Mouse (Mus musculus): ENCODE results near the gene Rgs11. TPM values are rescaled to one million over a fixed set of nuclear protein-coding genes. Genes with fewer than 3 reads are reported as not detected.

Gene Rgs11
- polyA plus RNA-seq, 1 experiment from 2014 or later = 0.34 TPM

DNA sequence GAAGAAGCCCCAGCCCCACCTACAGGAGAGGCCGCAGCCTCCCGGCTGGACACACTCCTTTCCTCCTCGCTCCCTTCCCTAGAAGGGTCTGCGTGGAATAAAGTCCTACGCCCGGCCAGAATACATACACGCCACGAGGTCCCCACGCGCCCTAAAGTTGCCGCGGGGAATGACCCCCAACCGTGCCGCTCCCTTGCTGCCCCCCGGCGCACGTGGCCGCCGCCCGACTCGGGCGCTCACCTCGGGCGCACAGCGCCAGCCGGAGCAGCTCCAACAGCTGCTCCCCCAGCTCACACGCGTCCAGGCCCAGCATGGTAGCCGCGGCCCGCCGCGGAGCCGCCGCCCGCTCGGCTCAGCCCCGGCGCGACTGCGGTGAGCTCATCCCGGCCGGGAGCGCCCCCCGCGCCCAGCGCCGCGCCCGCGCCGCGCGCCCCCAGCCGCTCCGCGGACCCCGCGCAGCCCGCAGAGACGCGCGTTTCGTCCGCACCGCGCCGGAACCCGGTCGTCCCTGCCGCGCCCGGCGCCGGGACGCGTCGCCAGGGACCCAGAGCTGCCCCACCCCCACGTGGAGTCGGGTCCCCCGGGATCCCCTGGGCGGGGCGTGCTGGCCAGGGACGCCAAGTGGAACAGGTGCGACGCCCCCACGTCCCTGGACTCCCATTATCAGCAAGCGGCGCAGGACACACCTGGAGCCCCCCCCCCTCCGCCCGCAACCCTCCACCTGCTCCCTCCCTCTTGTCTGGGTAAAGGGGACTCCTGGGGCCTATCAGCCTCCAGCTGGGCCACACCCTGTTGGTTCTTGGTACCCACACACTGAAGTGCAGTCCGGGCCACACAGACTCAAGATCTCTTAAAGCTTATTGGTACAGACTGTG is 1.7 kb upstream of the Rgs11 start:
- H3K27ac ChIP-seq (replicated peaks) = no peak overlapping the region
- WGBS = under 1% methylated on average over 75 of the region's 92 CpGs
- ATAC-seq (ENCODE audit: low FRiP score, low read depth) = peak; percentile 78

DNA sequence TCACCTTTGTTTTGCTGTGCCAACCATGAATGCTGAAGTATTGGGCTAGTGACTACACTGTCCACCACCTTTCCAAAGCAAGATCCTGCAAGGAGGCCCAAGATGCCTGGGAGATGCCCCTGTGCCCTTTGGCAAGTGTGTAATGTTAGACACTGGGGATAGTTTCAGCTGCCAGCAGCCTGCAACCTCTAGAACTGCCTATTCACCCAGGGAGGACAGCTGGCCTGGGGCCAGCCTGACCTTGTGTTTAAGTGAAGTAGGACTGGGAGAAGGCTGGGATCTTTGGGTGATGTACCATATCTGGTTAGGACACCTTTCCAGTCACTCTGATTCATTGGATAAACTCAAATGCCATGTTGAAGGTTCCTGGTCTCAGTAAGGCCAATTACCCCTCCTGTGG is 753 bp upstream of the Rgs11 start:
- Histone ChIP-seq H3K9ac (replicated peaks) (no peak overlapping the region), H3K4me3 (no peak overlapping the region), H3K4me2 (replicated peaks) (no peak overlapping the region), H3K4me1 (peaks cover 24% of the 10 kb centered on the region), H3K9me3 (no peaks in the 10 kb centered on the region), H3K27me3 (peaks cover 78% of the 10 kb centered on the region), H3K36me3 (peaks cover 7% of the 10 kb centered on the region), H3K27ac (replicated peaks) (no peak overlapping the region)
- ATAC-seq (ENCODE audit: low FRiP score, low read depth) = no peak

More for the DNA sequence above, 1.7 kb upstream of the Rgs11 start:
- H3K4me3 ChIP-seq = peak overlapping the region; percentile 54
- H3K9ac ChIP-seq (replicated peaks) = peak overlapping the region; percentile 61
- H3K9me3 ChIP-seq = no peaks in the 10 kb centered on the region
- peaks cover 24% of the 10 kb centered on the region for H3K4me1 ChIP-seq
- peak overlapping the region; percentile 90 for H3K4me2 ChIP-seq (replicated peaks)
- peaks cover 78% of the 10 kb centered on the region for H3K27me3 ChIP-seq
- H3K36me3 ChIP-seq = peaks cover 16% of the 10 kb centered on the region

DNA sequence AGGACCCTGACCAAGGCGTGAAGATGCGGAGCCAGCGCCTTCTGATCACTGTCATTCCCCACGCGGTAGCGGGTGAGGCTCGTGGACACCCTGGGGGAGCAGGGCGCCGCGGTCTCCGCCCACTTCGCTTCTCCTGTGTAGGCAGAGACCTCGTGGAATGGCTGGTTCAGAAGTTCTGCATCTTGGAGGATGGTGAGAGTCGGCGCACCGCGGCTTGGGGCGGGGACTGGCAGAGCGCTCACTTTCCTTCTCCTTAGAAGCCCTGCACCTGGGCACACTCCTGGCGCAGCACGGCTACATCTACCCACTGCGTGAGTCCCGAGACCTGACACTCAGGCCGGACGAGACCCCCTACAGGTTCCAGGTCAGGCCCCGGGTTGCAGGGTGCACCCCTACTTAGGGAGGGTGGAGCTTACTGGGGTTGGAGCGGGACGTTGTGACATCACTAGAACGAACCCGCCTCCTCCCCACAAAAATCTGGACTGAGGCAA is 615 bp downstream of the Rgs11 start:
- H3K4me3 ChIP-seq = peak overlapping the region; percentile 37
- H3K27ac ChIP-seq (replicated peaks) = no peak overlapping the region
- peaks cover 24% of the 10 kb centered on the region for H3K4me1 ChIP-seq
- no peaks in the 10 kb centered on the region for H3K9me3 ChIP-seq
- WGBS = under 1% methylated on average over 30 of the region's 30 CpGs
- H3K9ac ChIP-seq (replicated peaks) = no peak overlapping the region; the same call in 1 of the 2 replicates
- no peak for ATAC-seq (ENCODE audit: low FRiP score, low read depth)
- H3K36me3 ChIP-seq = no peaks in the 10 kb centered on the region
- peaks cover 77% of the 10 kb centered on the region for H3K27me3 ChIP-seq
- peak overlapping the region; percentile 57 for H3K4me2 ChIP-seq (replicated peaks)

DNA sequence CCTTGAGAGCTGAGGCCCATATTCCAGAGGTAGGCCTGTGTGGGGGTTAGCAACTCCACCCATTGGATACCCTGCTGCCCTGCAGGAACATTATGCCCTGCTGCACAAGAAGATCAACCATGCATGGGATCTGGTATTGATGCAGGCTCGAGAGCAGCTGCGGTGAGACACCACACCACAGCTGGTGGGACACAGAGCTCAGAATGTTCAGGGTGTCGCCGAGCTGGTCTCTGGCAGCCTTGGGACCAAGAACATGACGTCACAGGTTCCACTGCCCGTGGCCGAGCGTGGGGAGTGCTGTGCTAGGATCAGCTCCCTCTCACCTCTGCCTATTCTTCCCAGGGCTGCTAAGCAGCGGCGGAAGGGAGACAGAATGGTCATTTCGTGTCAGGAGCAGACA is 2.0 kb downstream of the Rgs11 start:
- 28% methylated on average over 11 of the region's 11 CpGs for WGBS
- Histone ChIP-seq H3K36me3 (no peaks in the 10 kb centered on the region), H3K9me3 (no peaks in the 10 kb centered on the region), H3K4me2 (replicated peaks) (no peak overlapping the region), H3K9ac (replicated peaks) (no peak overlapping the region), H3K4me3 (no peak overlapping the region), H3K4me1 (peaks cover 24% of the 10 kb centered on the region), H3K27me3 (peaks cover 63% of the 10 kb centered on the region), H3K27ac (replicated peaks) (no peak overlapping the region)
- no peak for ATAC-seq (ENCODE audit: low FRiP score, low read depth)

DNA sequence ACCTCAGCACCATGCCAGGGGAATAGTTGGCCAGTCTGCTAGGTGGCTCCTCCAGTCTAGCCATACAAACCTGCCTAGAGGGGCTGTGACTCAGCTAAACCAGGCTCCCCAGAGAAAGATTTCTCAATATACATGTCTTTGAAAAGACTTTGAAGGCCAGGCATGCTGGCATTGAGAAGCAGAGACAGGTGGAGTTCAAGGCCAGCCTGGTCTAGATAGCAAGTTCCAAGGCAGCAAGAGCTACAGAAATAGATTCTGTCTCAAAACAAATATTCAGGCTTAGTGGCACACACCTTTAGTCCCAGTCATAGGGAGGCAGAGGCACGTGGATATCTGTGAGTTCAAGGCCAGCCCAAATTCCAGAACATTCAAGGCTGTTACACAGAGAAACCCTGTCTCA is 3.6 kb downstream of the Rgs11 start:
- H3K9me3 ChIP-seq = no peaks in the 10 kb centered on the region
- peaks cover 46% of the 10 kb centered on the region for H3K27me3 ChIP-seq
- H3K4me1 ChIP-seq = peaks cover 13% of the 10 kb centered on the region
- no peak overlapping the region for H3K9ac ChIP-seq (replicated peaks)
- 63% methylated on average over 1 of the region's 1 CpGs for WGBS
- ATAC-seq (ENCODE audit: low FRiP score, low read depth) = no peak
- H3K27ac ChIP-seq (replicated peaks) = no peak overlapping the region
- no peaks in the 10 kb centered on the region for H3K36me3 ChIP-seq
- H3K4me2 ChIP-seq (replicated peaks) = no peak overlapping the region
- no peak overlapping the region for H3K4me3 ChIP-seq

DNA sequence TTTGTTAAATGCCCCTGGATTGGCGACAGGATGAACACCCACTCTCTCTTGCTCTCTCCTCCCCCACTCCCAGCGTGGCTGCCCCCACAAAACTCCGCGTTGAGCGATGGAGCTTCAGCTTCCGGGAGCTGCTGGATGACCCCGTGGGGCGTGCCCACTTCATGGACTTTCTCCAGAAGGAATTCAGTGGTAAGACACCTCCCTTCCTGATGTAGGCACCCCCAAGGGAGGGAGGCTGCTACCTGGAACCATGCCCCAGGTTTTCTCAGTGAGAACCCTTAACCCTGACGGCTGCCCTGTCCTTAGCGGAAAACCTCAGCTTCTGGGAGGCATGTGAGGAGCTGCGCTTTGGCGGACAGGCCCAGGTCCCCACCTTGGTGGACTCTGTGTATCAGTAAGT is 4.9 kb downstream of the Rgs11 start, which contains the start of gene Arhgdig:
TSS of gene Arhgdig (minus strand) at position 101 of the 400 bp plus-strand sequence.
- Histone ChIP-seq H3K27me3 (peaks cover 34% of the 10 kb centered on the region), H3K9me3 (no peaks in the 10 kb centered on the region), H3K9ac (replicated peaks) (no peak within 1 kb of the TSS), H3K4me3 (no peak within 1 kb of the TSS), H3K4me1 (peaks cover 11% of the 10 kb centered on the region), H3K4me2 (replicated peaks) (no peak within 1 kb of the TSS), H3K36me3 (no peaks in the 10 kb centered on the region), H3K27ac (replicated peaks) (no peak within 1 kb of the TSS)
- 91% methylated on average over 12 of the region's 12 CpGs for whole genome bisulfite sequencing
- no peak for ATAC-seq (ENCODE audit: low FRiP score, low read depth)

DNA sequence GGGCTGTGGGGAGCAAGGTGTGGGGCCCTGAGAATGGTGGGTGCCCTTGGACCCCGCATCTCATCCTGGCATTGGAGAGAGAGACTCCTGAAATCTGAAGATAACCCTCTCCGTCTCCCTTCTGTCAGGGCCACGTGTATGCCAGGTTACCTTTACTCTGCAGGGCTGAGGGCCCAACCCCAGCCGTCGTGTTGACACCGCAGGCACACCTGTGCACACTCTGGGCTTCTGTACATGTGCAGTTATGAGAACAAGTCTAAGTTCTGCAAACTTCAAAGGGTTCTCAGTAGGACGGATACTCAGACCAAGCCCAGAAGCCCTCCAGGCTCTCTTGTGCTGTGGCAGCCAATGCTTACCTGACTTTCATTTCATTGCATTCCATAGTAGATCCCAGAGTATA is 9.5 kb downstream of the Rgs11 start:
- ATAC-seq (ENCODE audit: low FRiP score, low read depth) = no peak
- 91% methylated on average over 7 of the region's 7 CpGs for WGBS

DNA sequence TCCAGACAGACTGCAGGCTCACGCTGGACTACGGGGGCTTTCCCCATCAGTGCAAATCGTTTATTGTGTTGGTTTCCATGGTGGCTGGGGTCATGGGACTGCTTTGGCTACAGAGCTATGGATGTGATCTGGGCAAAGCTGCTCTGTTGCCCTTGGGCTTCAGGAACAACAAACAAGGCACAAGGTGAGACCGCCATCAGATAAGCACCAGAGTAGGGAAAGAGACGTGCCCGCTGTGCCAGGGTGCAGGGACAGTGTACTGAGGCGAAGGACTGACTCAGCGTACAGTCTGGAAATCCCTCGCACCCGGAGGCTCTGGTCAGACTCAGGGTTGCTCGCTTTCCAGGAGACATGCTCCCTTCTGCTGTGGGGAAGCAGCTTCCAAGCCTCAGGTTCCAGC is 9.9 kb downstream of the Rgs11 start:
- H3K27me3 ChIP-seq = no peaks in the 10 kb centered on the region; the same call in 1 of the 2 replicates
- 90% methylated on average over 11 of the region's 11 CpGs for WGBS
- no peak for ATAC-seq (ENCODE audit: low FRiP score, low read depth)

More for the DNA sequence above, 9.5 kb downstream of the Rgs11 start:
- no peaks in the 10 kb centered on the region for H3K9me3 ChIP-seq
- no peak overlapping the region for H3K4me3 ChIP-seq
- H3K27ac ChIP-seq (replicated peaks) = no peak overlapping the region
- no peak overlapping the region for H3K4me2 ChIP-seq (replicated peaks)
- H3K9ac ChIP-seq (replicated peaks) = no peak overlapping the region
- H3K4me1 ChIP-seq = no peaks in the 10 kb centered on the region
- H3K27me3 ChIP-seq = no peaks in the 10 kb centered on the region; the same call in 1 of the 2 replicates
- H3K36me3 ChIP-seq = 0 out of 2 replicates have a peak, but pooled peaks cover 5% of the 10 kb centered on the region

DNA sequence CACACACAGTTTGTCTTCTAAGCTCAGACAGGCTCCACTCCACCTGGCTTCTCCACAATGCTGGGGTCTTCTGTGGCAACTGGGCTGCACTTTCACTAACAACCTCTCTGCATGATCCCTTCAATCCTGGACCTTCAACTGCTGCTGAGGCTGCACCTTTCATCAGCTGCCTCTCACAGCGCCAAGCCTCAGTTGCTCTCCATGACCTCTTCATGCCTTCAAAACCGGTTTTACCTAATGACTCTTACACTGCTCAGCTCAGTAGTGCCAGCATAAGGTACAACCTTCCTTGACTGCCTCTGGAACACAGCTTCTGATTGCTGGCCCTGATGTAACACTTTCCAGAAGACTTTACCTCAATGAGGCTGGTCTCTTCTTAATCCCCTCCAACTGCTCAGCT is 18.8 kb downstream of the Rgs11 start:
- Histone ChIP-seq H3K36me3 (no peaks in the 10 kb centered on the region), H3K4me2 (replicated peaks) (no peak overlapping the region), H3K4me3 (no peak overlapping the region), H3K9me3 (no peaks in the 10 kb centered on the region), H3K4me1 (no peaks in the 10 kb centered on the region), H3K27ac (replicated peaks) (no peak overlapping the region), H3K9ac (replicated peaks) (no peak overlapping the region), H3K27me3 (no peaks in the 10 kb centered on the region)
- WGBS = 75% methylated on average over 2 of the region's 2 CpGs
- no peak for ATAC-seq (ENCODE audit: low FRiP score, low read depth)

More for the DNA sequence above, 9.9 kb downstream of the Rgs11 start:
- Histone ChIP-seq H3K4me2 (replicated peaks) (no peak overlapping the region), H3K4me3 (no peak overlapping the region), H3K27ac (replicated peaks) (no peak overlapping the region), H3K4me1 (no peaks in the 10 kb centered on the region), H3K9me3 (no peaks in the 10 kb centered on the region), H3K9ac (replicated peaks) (no peak overlapping the region), H3K36me3 (0 out of 2 replicates have a peak, but pooled peaks cover 5% of the 10 kb centered on the region)

DNA sequence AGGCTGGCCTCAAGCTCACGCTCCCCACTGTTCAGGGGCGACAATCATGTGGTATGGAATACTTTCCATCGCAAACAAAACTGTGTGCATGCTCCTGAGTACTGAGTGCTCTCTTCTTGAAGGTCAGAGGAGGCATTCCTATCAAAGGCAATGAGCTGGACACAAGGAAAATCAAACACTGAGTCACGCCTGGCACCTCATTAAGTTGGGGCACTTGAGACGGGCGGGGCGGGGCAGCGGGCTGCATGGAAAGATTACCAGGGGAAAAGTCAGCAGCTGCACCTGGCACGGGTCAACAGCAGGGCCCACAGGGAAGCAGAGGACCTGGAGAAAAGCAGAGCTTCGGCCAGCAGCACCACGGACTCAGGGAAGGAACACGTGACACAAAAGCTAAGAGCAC is 22.4 kb downstream of the Rgs11 start:
- Histone ChIP-seq H3K4me1 (no peaks in the 10 kb centered on the region), H3K4me3 (no peak overlapping the region), H3K9ac (replicated peaks) (no peak overlapping the region), H3K9me3 (no peaks in the 10 kb centered on the region), H3K27me3 (no peaks in the 10 kb centered on the region), H3K27ac (replicated peaks) (no peak overlapping the region), H3K36me3 (no peaks in the 10 kb centered on the region), H3K4me2 (replicated peaks) (no peak overlapping the region)
- ATAC-seq (ENCODE audit: low FRiP score, low read depth) = no peak
- whole genome bisulfite sequencing = 85% methylated on average over 12 of the region's 12 CpGs

DNA sequence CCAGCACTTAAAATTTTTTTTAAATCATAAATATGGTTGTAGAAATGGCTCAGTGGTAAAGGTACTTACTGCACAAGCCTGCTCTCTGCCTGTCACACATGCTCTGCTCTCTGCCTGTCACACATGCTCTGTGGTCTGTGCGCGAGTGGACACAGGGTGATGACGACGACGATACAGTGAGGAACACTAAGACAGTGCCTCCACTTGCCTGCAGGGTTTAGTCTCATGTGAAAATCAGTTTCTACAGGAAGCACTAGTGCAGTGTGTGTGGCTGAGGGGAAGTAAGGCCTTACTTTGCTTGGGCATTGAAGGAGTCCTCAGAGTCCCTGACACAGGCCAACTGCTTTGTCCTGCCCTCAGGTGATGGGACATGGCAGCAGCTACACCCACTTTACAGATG is 27.0 kb downstream of the Rgs11 start:
- H3K4me2 ChIP-seq (replicated peaks) = no peak overlapping the region
- no peak overlapping the region for H3K4me3 ChIP-seq
- 96% methylated on average over 5 of the region's 5 CpGs for WGBS
- no peaks in the 10 kb centered on the region for H3K9me3 ChIP-seq
- ATAC-seq (ENCODE audit: low FRiP score, low read depth) = no peak
- no peak overlapping the region for H3K9ac ChIP-seq (replicated peaks)
- H3K4me1 ChIP-seq = no peaks in the 10 kb centered on the region
- no peaks in the 10 kb centered on the region for H3K36me3 ChIP-seq
- no peak overlapping the region for H3K27ac ChIP-seq (replicated peaks)
- H3K27me3 ChIP-seq = no peaks in the 10 kb centered on the region

DNA sequence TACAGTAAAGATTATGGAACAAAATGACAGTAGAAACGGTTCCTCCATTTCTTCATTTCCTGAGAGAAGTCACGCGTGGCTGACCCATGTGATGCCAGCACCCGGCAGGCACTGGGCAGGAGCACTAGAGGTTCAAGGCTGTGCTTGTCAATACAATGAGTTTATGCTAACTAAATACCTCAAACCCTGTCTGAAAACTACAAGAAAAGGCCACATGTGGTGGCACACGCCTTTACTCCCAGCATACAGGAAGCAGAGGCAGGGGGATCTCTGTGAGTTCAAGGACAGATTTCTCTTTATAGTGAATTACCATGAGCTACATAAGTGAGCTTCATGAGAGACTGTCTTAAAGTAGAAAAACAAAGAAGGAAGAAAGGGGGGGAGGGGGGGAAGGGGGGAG is 28.4 kb downstream of the Rgs11 start:
- ATAC-seq (ENCODE audit: low FRiP score, low read depth) = no peak
- H3K4me1 ChIP-seq = peaks cover 12% of the 10 kb centered on the region; the same call in 1 of the 2 replicates
- no peaks in the 10 kb centered on the region for H3K9me3 ChIP-seq
- no peak overlapping the region for H3K4me3 ChIP-seq
- H3K27ac ChIP-seq (replicated peaks) = no peak overlapping the region
- WGBS = 88% methylated on average over 5 of the region's 5 CpGs
- H3K4me2 ChIP-seq (replicated peaks) = no peak overlapping the region
- no peaks in the 10 kb centered on the region for H3K27me3 ChIP-seq
- H3K9ac ChIP-seq (replicated peaks) = no peak overlapping the region
- no peaks in the 10 kb centered on the region for H3K36me3 ChIP-seq

Data from midbrain, embryonic 12.5 days (tissue).